Mouse (Mus musculus) hindbrain, embryonic 11.5 days (tissue): ENCODE measurements around the gene Micu1. TPM values are rescaled to one million over a fixed set of nuclear protein-coding genes. Genes with fewer than 3 reads are reported as not detected.

ENCODE experiments used
- ATAC-seq: fragments of 200-750 bp; cut with Nextera tagmentation; 2 replicates; pipeline ENCODE4 v1.8.0; 2017; ENCODE audit warnings: mild to moderate bottlenecking, moderate TSS enrichment, moderate library complexity; ENCODE audit not compliant: low FRiP score
- DNase-seq: peaks from one replicate; pipeline ENCODE4 v3.0.0-alpha.2; 2015; ENCODE audit warnings: low spot score
- H3K27ac ChIP-seq: fragments of 300-500 bp; sonication (generic); 2 replicates; pipeline ENCODE4 v1.5.1; 2014; ENCODE audit warnings: mild to moderate bottlenecking, low read depth, low read length
- H3K27me3 ChIP-seq: fragments of 300-500 bp; sonication (generic); 2 replicates; pipeline ENCODE4 v1.6.1; 2014; ENCODE audit warnings: mild to moderate bottlenecking, low read length, moderate library complexity, mixed read lengths; ENCODE audit not compliant: control insufficient read depth, insufficient read depth
- H3K36me3 ChIP-seq: fragments of 300-500 bp; sonication (generic); 2 replicates; pipeline ENCODE4 v1.6.1; 2014; ENCODE audit warnings: mild to moderate bottlenecking, low read length, moderate library complexity, mixed read lengths; ENCODE audit not compliant: control insufficient read depth, insufficient read depth
- H3K4me1 ChIP-seq: fragments of 300-500 bp; sonication (generic); replicated peaks from 2 replicates; pipeline ENCODE4 v1.6.1; 2014; ENCODE audit warnings: low read length, mixed read lengths; ENCODE audit not compliant: control insufficient read depth, insufficient read depth
- H3K4me2 ChIP-seq: fragments of 300-500 bp; sonication (generic); replicated peaks from 2 replicates; pipeline ENCODE4 v1.6.1; 2014; ENCODE audit warnings: mild to moderate bottlenecking, low read depth, low read length
- H3K4me3 ChIP-seq: fragments of 300-500 bp; sonication (generic); 2 replicates; pipeline ENCODE4 v1.5.1; 2014; ENCODE audit warnings: low read depth, low read length
- H3K9ac ChIP-seq: fragments of 300-500 bp; sonication (generic); 2 replicates; pipeline ENCODE4 v1.6.1; 2014; ENCODE audit warnings: low read depth, low read length
- H3K9me3 ChIP-seq: fragments of 300-500 bp; sonication (generic); 2 replicates; pipeline ENCODE4 v1.6.1; 2016; ENCODE audit warnings: low read length; ENCODE audit not compliant: control insufficient read depth
- WGBS: fragments of 180-500 bp; shearing (Covaris S2); extraction: QIAGEN DNeasy Blood & Tissue Kit; methylation state at CpG from one replicate; pipeline ENCODE4 v1.1.7; 2014; 5-methylcytosine and 5-hydroxymethylcytosine counted together
- polyA plus RNA-seq: library from polyadenylated mRNA; unstranded; fragments of >200 nt; fragmentation: Nextera tagmentation; extraction: Ambion mirVana; gene quantifications from 2 replicates; pipeline ENCODE4 v1.2.1, GENCODE M21; 2014

The Micu1 gene
- polyA plus RNA-seq, 1 experiment from 2014 or later = 69.0 TPM

DNA sequence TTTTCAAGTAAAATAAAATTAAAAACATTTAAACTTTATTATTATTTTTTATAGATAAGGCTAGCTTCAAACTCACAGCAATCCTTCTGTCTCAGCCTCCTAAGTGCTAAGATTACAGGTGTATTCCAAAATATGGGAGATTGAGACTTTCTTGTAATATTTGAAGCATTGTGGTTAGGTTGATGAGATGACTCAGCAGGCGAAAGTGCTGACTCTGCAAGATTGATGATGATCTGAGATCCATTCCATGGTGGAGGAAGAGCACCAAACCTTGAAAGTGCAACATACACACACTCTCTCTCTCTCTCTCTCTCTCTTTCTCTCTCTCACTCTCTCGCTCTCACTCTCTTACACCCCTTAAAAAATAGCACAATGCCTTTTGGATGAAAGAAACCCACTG, 5.3 kb downstream of the Micu1 start:
- H3K9ac ChIP-seq = no peak overlapping the region
- H3K4me3 ChIP-seq = no peak overlapping the region
- DNase-seq = no peak
- H3K9me3 ChIP-seq = no peaks in the 10 kb centered on the region
- no peak for ATAC-seq
- H3K27ac ChIP-seq = no peak overlapping the region
- H3K27me3 ChIP-seq = no peaks in the 10 kb centered on the region
- WGBS = 87% methylated on average over 2 of the region's 2 CpGs
- no peaks in the 10 kb centered on the region for H3K4me1 ChIP-seq
- no peak overlapping the region for H3K4me2 ChIP-seq
- no peaks in the 10 kb centered on the region for H3K36me3 ChIP-seq

DNA sequence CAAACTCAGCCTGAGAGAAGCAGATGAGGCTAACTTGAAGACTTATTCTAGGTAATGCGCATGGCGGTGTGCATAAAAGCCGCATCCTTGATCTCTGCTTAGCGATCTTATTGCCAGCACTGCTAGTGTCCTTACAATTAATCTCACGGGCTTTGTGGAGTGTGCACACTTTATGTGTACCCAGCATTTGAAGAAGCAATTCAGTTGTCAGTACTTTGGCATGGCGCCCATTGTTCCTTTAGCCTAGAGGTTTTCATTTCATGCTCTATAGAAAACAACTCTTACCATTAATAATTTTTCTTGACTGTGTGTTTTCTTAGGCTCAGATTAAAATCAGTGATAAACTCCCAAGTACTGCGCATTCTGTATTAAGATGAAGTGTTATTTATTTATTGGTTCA, 7.0 kb downstream of the Micu1 start:
- no peaks in the 10 kb centered on the region for H3K36me3 ChIP-seq
- DNase-seq = no peak
- WGBS = 95% methylated on average over 7 of the region's 7 CpGs

DNA sequence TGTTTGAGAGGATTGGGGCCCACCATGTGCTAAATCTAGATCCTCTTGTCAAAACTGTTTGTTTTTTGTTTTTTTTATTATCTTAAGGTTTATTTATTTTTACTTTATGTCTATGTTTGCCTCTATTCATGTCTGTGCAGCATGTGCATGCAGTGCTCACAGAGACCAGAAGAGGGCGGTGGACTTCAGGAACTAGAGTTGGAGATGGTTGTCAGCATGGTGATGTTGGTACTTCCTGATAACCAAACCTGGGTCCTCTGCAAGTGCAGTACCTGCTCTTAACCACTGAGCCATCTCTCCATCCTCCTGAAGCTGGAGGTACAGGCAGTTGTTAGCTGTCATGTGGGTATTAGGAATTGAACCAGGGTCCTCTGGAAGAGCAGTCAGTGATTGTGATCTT, 8.0 kb downstream of the Micu1 start:
- no peak overlapping the region for H3K4me3 ChIP-seq
- WGBS = 78% methylated on average over 1 of the region's 1 CpGs
- H3K9ac ChIP-seq = no peak overlapping the region
- no peak overlapping the region for H3K27ac ChIP-seq
- ATAC-seq = no peak
- peak; percentile 24 for DNase-seq
- no peaks in the 10 kb centered on the region for H3K4me1 ChIP-seq
- no peaks in the 10 kb centered on the region for H3K27me3 ChIP-seq
- no peaks in the 10 kb centered on the region for H3K36me3 ChIP-seq
- no peaks in the 10 kb centered on the region for H3K9me3 ChIP-seq
- no peak overlapping the region for H3K4me2 ChIP-seq

More for the DNA sequence above, 7.0 kb downstream of the Micu1 start:
- no peaks in the 10 kb centered on the region for H3K27me3 ChIP-seq
- H3K4me2 ChIP-seq = no peak overlapping the region
- no peak overlapping the region for H3K9ac ChIP-seq
- H3K27ac ChIP-seq = no peak overlapping the region
- no peaks in the 10 kb centered on the region for H3K4me1 ChIP-seq
- H3K4me3 ChIP-seq = no peak overlapping the region
- ATAC-seq = no peak
- no peaks in the 10 kb centered on the region for H3K9me3 ChIP-seq

DNA sequence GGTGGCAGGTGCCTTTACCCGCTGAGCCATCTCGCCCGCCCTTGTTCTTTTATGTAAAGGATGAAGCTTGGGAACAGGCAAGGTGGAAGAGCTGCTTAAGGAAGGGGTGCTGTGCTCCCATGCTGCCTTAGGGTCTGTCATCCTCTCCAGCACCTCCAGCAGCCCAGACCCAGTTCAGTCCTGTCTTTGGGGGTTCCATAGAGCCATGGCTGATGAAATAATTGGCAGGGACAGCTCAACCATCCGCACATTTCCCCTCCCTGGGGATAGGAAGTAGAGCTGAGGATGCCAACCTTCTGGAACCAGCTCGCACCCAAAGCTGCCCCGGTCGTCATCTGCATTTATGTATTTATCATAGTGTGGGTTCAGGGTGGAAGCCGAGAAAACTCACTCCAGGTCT, 9.8 kb downstream of the Micu1 start:
- no peak overlapping the region for H3K9ac ChIP-seq
- 93% methylated on average over 8 of the region's 8 CpGs for WGBS
- H3K4me2 ChIP-seq = no peak overlapping the region
- no peak overlapping the region for H3K4me3 ChIP-seq
- H3K36me3 ChIP-seq = no peaks in the 10 kb centered on the region
- H3K9me3 ChIP-seq = no peaks in the 10 kb centered on the region
- DNase-seq (no peak), ATAC-seq (no peak)
- no peaks in the 10 kb centered on the region for H3K4me1 ChIP-seq
- H3K27me3 ChIP-seq = no peaks in the 10 kb centered on the region
- H3K27ac ChIP-seq = no peak overlapping the region

DNA sequence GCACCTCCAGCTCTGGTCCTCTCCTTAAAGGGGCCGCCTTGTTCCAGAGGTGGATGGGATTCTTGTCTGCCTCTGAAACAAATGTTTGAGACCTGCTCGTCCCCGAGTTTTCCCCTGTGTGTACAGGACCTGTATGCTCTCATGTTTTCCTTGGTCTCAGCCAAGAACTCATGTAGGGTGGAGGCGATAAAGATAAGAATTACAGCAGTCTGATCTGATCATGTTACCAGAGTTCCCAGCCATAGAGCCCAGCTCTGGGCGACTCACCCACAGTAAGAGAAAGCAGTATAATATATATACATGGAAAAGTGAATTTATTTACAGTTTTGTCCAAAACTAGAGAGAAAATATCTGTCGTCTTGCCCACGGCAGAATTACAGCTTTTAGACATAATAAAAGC, 17.7 kb downstream of the Micu1 start:
- no peak for ATAC-seq
- WGBS = 89% methylated on average over 7 of the region's 7 CpGs

DNA sequence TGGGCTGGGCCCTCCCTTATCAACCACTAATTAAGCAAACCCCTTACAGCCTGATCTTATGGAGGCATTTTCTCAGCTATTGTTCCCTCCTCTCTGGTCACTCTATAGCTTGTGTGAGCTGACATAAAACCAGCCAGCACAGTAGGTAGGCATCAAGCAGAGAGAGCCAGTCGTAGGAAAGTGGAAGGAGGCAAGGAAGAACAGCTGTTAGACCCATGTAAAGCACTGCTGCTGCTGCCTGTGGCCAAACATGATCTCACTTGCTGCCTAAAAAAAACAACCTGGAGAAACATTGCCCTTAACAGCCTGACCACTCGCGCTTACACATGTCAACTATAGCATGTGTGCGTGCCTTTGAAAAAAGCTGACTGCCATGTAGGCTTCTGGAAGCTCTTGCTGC, 19.3 kb downstream of the Micu1 start:
- WGBS = 73% methylated on average over 4 of the region's 4 CpGs
- DNase-seq = no peak
- H3K36me3 ChIP-seq = no peaks in the 10 kb centered on the region
- H3K27ac ChIP-seq = no peak overlapping the region
- no peaks in the 10 kb centered on the region for H3K4me1 ChIP-seq
- no peak overlapping the region for H3K4me2 ChIP-seq
- no peaks in the 10 kb centered on the region for H3K9me3 ChIP-seq
- H3K27me3 ChIP-seq = no peaks in the 10 kb centered on the region
- ATAC-seq = no peak
- no peak overlapping the region for H3K4me3 ChIP-seq
- no peak overlapping the region for H3K9ac ChIP-seq

More for the DNA sequence above, 17.7 kb downstream of the Micu1 start:
- no peaks in the 10 kb centered on the region for H3K4me1 ChIP-seq
- no peak overlapping the region for H3K4me2 ChIP-seq
- H3K9ac ChIP-seq = no peak overlapping the region
- no peaks in the 10 kb centered on the region for H3K27me3 ChIP-seq
- no peaks in the 10 kb centered on the region for H3K36me3 ChIP-seq
- no peak overlapping the region for H3K27ac ChIP-seq
- DNase-seq = no peak
- no peaks in the 10 kb centered on the region for H3K9me3 ChIP-seq
- H3K4me3 ChIP-seq = no peak overlapping the region

DNA sequence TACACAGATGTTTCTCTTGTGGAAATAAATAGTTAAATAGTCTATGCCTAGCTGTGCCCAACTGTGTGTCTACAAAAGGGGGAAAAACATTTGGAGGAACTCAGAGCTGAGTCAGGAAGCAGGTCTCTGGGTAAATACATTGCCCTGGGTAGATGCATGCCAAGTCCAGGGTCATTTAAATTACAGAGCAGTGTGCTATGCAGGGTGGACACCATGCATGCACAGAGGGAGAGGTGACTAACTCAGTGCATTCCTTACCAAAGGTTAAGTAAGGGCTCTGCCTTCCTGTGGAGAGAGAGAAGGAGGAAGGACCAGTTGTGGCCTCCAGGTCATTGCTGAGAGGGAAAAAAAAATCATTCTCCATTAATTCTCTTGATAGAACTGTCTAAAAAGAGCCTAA, 22.4 kb downstream of the Micu1 start:
- H3K27ac ChIP-seq = no peak overlapping the region
- H3K4me1 ChIP-seq = no peaks in the 10 kb centered on the region
- H3K9me3 ChIP-seq = no peaks in the 10 kb centered on the region
- no peak overlapping the region for H3K4me3 ChIP-seq
- no peak overlapping the region for H3K9ac ChIP-seq
- ATAC-seq (no peak), DNase-seq (no peak)
- H3K27me3 ChIP-seq = no peaks in the 10 kb centered on the region
- H3K36me3 ChIP-seq = no peaks in the 10 kb centered on the region
- H3K4me2 ChIP-seq = no peak overlapping the region

DNA sequence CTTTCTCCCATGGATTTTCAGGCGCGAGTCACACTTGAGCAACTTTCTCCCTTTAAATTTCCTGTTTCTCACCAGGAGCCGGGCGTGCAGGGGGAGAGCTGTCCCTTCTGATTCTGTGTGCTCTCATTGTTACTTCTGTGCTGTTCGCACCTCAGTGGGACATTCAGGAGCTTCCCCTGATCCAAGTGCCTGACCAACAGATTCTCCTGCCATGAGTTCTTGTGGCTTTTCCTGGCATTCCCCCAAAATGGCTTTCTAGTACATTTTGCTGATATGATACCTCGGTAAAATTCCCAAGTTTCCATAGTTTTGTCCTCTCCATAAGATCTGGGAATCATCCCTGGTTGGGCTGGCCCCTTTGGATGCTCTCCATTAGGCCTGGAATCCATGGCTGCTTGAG, 25.0 kb downstream of the Micu1 start:
- Histone ChIP-seq H3K4me3 (no peak overlapping the region), H3K4me2 (no peak overlapping the region), H3K9ac (no peak overlapping the region), H3K9me3 (no peaks in the 10 kb centered on the region), H3K36me3 (no peaks in the 10 kb centered on the region), H3K27ac (no peak overlapping the region), H3K27me3 (no peaks in the 10 kb centered on the region), H3K4me1 (no peaks in the 10 kb centered on the region)
- ATAC-seq (no peak), DNase-seq (no peak)
- WGBS = 61% methylated on average over 6 of the region's 6 CpGs

DNA sequence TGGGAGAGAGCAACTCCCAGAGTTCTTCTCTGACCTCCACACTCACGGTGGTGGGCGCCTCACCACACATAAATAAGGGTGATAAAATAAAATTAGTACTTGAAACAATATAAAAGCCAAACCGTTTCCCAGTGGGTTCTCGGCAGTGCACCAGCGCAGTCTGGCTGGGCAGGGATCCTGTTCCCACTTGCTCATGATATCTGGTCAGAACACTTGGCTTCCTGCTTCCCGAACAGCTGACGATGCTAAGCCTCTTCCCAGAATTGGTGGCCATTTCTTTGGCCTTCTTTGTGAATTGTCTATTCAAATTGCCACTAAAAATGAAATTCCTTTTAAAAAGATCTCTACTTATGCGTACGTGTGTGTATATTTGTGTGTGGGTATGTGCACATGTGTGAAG, 27.0 kb downstream of the Micu1 start:
- ATAC-seq = no peak
- H3K9me3 ChIP-seq = no peaks in the 10 kb centered on the region
- no peaks in the 10 kb centered on the region for H3K36me3 ChIP-seq
- H3K27ac ChIP-seq = no peak overlapping the region
- no peak overlapping the region for H3K9ac ChIP-seq
- no peak overlapping the region for H3K4me2 ChIP-seq
- H3K4me1 ChIP-seq = no peaks in the 10 kb centered on the region
- no peaks in the 10 kb centered on the region for H3K27me3 ChIP-seq
- no peak overlapping the region for H3K4me3 ChIP-seq
- WGBS = 94% methylated on average over 9 of the region's 9 CpGs
- DNase-seq = no peak
